Mouse (Mus musculus): Measurements from ENCODE around the gene Snd1. TPM values are rescaled to one million over a fixed set of nuclear protein-coding genes. Genes with fewer than 3 reads are reported as not detected.

Gene Snd1
- polyA plus RNA-seq, 1 experiment, result 62.1 TPM

DNA sequence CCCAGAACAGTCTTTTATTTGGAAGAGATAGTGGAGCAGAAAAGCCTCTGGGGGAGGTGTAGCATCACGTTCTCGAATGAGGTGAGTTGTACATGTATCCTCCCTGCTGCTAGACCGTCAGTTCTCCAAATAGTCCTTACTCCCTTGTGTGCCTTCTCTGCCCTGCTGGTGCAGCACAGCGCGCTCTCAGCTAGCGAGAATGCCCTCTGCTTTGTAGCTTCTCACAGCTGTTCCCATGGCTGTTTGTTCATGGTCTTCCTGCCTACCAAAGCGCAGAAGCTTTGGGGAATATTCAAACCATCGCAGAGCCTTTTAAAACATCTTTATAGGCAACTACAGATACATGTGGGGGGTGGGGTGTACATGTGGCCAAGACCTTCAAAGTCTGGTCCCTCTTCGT is 374.0 kb downstream of the Snd1 start:
- Histone ChIP-seq H3K4me1 (ENCODE audit: control insufficient read depth, insufficient read depth, low read length) (no peaks in the 10 kb centered on the region; the same call in 1 of the 2 replicates), H3K27ac (ENCODE audit: insufficient read depth, low read length) (no peak overlapping the region), H3K4me3 (ENCODE audit: insufficient read depth, low read length) (no peak overlapping the region)
- TF ChIP-seq POLR2A (IDR thresholded peaks at IDR 0.05; ENCODE audit: extremely low read depth, insufficient read depth, low read length), result no peak
- TF ChIP-seq CTCF (IDR thresholded peaks at IDR 0.05; ENCODE audit: extremely low read depth, insufficient read depth, low read length), result no peak

DNA sequence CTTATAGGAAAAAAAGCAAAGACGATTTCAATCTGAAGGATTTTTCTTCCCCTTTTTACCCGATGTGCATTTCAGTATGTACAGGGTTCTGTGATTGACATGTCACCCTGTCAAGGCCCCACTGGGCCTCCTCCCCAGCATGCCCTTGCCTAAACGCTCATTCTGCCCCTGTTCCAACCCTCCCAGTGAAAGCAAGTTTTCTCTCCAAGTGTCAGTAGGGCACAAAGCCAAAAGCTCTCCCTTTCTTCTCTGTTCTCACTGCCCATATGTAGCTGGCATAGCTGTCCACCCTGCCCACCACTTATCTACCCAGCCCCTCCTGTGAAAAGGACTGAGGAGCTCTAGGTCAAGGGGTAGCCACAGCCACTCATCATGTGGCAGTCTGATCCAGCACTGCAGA is 374.4 kb downstream of the Snd1 start:
- Histone ChIP-seq H3K4me1 (ENCODE audit: control insufficient read depth, insufficient read depth, low read length) (no peaks in the 10 kb centered on the region; the same call in 1 of the 2 replicates), H3K4me3 (ENCODE audit: insufficient read depth, low read length) (no peak overlapping the region), H3K27ac (ENCODE audit: insufficient read depth, low read length) (no peak overlapping the region)
- no peak for TF ChIP-seq CTCF (IDR thresholded peaks at IDR 0.05; ENCODE audit: extremely low read depth, insufficient read depth, low read length)
- TF ChIP-seq POLR2A (IDR thresholded peaks at IDR 0.05; ENCODE audit: extremely low read depth, insufficient read depth, low read length), result no peak

DNA sequence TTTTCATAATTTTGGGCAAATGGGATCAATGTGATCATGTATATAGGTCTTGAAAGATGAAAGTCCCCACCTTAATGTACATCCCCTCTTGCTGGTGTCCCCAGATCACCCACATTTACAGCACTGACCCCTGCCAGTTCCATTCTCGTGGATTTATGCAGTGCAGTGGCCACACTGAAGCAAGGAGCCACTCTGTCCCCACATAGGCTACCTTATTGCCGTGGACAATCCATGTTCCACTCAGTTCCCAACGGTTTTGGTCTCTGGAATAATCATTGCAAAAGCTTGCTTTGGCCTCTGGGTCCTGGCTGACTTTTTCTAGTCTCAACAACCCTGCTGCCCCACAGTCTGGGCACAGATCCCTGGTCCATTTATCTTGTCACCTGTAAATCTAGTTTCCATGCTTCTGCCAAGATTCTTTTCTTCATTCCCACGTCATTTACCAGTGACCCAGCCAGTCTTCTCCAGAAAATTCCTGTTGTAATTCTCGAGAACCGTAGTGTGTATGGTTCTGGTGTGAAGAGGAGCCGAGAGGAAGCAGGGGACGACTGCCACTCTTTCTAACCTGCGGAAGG is 375.5 kb downstream of the Snd1 start:
- TF ChIP-seq CTCF (IDR thresholded peaks at IDR 0.05; ENCODE audit: extremely low read depth, insufficient read depth, low read length), result no peak
- TF ChIP-seq POLR2A (IDR thresholded peaks at IDR 0.05; ENCODE audit: extremely low read depth, insufficient read depth, low read length), result no peak
- H3K27ac ChIP-seq (ENCODE audit: insufficient read depth, low read length), result no peak overlapping the region
- no peaks in the 10 kb centered on the region; the same call in 1 of the 2 replicates for H3K4me1 ChIP-seq (ENCODE audit: control insufficient read depth, insufficient read depth, low read length)
- no peak overlapping the region for H3K4me3 ChIP-seq (ENCODE audit: insufficient read depth, low read length)

DNA sequence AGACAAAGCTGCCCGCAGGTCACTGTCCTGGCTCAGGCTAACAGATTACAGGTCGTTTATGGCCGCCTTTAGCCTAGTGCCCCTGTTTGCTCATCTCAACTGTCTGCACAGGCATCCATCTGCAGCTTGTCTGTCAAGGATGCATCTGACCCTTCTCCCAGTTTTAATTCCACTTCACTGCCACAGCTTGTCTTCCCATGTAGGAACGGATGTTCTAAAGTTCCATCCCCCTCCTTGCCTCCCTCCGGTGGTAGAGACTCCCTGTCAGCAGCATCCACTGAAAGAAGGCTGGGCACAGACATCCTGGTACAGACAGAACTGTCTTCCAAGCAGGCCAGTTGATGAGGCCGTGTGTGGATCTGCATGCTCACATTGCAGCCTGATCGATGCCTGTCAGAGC is 377.4 kb downstream of the Snd1 start:
- Histone ChIP-seq H3K27ac (ENCODE audit: insufficient read depth, low read length) (no peak overlapping the region), H3K4me3 (ENCODE audit: insufficient read depth, low read length) (no peak overlapping the region), H3K4me1 (ENCODE audit: control insufficient read depth, insufficient read depth, low read length) (no peaks in the 10 kb centered on the region; the same call in none of the 2 replicates)
- TF ChIP-seq POLR2A (IDR thresholded peaks at IDR 0.05; ENCODE audit: extremely low read depth, insufficient read depth, low read length) (no peak), CTCF (IDR thresholded peaks at IDR 0.05; ENCODE audit: extremely low read depth, insufficient read depth, low read length) (no peak)

DNA sequence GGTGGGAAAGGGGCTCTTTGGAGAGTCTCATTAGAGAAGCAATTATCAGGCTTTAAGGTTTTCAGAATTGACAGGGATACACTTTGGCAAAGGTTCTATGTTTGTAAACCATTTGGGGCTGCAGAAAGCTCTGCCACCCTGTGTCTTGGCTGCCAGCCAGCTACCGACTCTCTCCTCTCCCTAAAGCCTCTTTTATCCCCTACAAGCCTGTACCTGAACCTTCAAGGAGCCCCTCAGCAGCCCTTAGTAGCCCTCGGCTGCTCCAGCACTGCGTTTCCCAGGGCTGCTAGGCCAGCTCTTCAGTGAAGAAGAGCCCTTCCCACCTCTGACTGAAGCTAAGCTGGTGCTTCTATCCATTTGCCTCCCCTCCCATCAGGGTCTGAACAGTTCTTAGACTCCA is 378.2 kb downstream of the Snd1 start:
- TF ChIP-seq POLR2A (IDR thresholded peaks at IDR 0.05; ENCODE audit: extremely low read depth, insufficient read depth, low read length) (no peak), CTCF (IDR thresholded peaks at IDR 0.05; ENCODE audit: extremely low read depth, insufficient read depth, low read length) (no peak)
- H3K27ac ChIP-seq (ENCODE audit: insufficient read depth, low read length), result no peak overlapping the region
- no peak overlapping the region for H3K4me3 ChIP-seq (ENCODE audit: insufficient read depth, low read length)
- H3K4me1 ChIP-seq (ENCODE audit: control insufficient read depth, insufficient read depth, low read length), result no peaks in the 10 kb centered on the region; the same call in none of the 2 replicates

DNA sequence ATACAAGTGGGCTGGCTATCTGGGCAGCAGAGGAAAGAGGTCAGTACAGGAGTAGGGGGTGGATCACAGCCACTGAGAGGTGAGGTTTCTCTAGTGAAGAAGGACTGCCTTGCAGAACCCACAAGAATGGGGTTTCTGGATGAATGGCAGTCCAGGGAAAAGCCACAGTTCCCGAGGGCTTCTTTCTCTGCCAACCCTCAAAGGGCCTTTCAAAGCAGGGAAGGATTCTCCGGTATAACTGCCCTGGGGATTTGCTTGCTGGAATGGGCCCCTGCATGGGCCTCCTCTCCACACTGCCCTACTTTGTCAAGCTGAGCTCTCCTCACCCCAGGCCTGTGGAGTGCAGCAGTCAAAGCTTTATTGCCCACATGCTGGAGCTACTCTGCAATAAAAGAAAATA is 378.7 kb downstream of the Snd1 start:
- no peaks in the 10 kb centered on the region; the same call in none of the 2 replicates for H3K4me1 ChIP-seq (ENCODE audit: control insufficient read depth, insufficient read depth, low read length)
- no peak for TF ChIP-seq CTCF (IDR thresholded peaks at IDR 0.05; ENCODE audit: extremely low read depth, insufficient read depth, low read length)
- no peak for TF ChIP-seq POLR2A (IDR thresholded peaks at IDR 0.05; ENCODE audit: extremely low read depth, insufficient read depth, low read length)
- H3K4me3 ChIP-seq (ENCODE audit: insufficient read depth, low read length), result no peak overlapping the region
- no peak overlapping the region for H3K27ac ChIP-seq (ENCODE audit: insufficient read depth, low read length)

DNA sequence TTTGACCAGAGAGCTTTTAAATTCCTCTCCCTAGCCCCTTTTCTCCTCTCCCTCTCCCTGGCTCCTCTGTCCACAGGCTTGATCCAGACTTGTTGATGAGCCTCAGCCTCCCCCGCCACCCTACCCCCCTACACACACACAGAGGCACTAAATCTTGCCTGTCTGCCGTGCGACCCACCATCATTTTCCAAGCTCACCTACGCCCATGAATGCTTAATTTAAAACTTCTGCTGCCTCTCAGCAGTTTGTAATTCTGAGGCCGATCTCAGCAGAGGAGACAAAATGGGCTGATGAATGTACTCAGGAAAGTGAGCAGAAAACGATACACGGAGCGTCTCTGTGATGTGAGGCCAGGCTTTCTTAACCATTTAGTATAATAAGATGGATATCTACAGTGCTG is 379.7 kb downstream of the Snd1 start:
- H3K4me3 ChIP-seq (ENCODE audit: insufficient read depth, low read length), result no peak overlapping the region
- no peak for TF ChIP-seq POLR2A (IDR thresholded peaks at IDR 0.05; ENCODE audit: extremely low read depth, insufficient read depth, low read length)
- no peak for TF ChIP-seq CTCF (IDR thresholded peaks at IDR 0.05; ENCODE audit: extremely low read depth, insufficient read depth, low read length)
- no peaks in the 10 kb centered on the region; the same call in none of the 2 replicates for H3K4me1 ChIP-seq (ENCODE audit: control insufficient read depth, insufficient read depth, low read length)
- no peak overlapping the region for H3K27ac ChIP-seq (ENCODE audit: insufficient read depth, low read length)

DNA sequence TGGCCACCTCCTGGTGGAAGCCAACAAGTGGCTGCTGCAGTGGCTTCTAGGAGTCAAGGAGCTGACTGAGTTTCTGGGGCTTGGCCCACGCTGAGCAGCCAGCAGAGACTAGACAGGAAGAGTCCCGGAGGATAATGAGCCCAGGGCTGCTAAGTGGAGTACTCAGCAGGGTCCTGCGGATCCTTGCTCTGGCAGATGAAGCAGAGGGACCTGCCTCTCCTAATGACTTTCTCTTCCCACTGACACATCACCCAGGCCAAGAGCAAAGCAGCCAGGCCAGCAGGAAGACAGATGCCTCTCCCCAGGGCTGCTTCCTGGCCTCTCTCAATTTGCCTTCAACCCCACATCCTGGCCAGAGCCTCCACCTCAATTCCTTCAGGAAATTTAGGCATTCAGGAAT is 380.5 kb downstream of the Snd1 start:
- H3K4me1 ChIP-seq (ENCODE audit: control insufficient read depth, insufficient read depth, low read length), result no peaks in the 10 kb centered on the region; the same call in none of the 2 replicates
- no peak overlapping the region for H3K4me3 ChIP-seq (ENCODE audit: insufficient read depth, low read length)
- TF ChIP-seq CTCF (IDR thresholded peaks at IDR 0.05; ENCODE audit: extremely low read depth, insufficient read depth, low read length), result no peak
- no peak for TF ChIP-seq POLR2A (IDR thresholded peaks at IDR 0.05; ENCODE audit: extremely low read depth, insufficient read depth, low read length)
- no peak overlapping the region for H3K27ac ChIP-seq (ENCODE audit: insufficient read depth, low read length)

DNA sequence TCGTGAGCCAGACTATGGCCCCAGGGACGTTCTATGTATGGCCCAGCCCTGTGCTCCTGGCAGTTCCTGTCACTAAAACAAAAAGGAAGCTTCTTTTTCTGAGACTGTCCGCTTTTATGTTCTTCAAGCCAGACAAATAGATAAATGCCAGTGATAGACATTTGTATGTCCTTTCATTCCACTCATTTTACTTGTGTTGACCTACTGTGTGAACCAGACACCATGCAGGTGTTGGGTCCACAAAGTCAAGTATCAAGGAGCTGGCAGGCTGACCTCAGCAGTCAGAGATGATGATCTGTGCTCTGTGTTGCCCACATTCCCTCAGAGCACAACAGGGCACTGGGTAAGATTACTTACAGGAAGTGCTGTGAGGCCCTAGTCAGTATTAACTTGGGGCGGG is 381.9 kb downstream of the Snd1 start:
- no peak overlapping the region for H3K4me3 ChIP-seq (ENCODE audit: insufficient read depth, low read length)
- no peaks in the 10 kb centered on the region; the same call in none of the 2 replicates for H3K4me1 ChIP-seq (ENCODE audit: control insufficient read depth, insufficient read depth, low read length)
- TF ChIP-seq CTCF (IDR thresholded peaks at IDR 0.05; ENCODE audit: extremely low read depth, insufficient read depth, low read length), result no peak
- no peak for TF ChIP-seq POLR2A (IDR thresholded peaks at IDR 0.05; ENCODE audit: extremely low read depth, insufficient read depth, low read length)
- no peak overlapping the region for H3K27ac ChIP-seq (ENCODE audit: insufficient read depth, low read length)
